Mouse (Mus musculus): ENCODE results near the gene Dusp1. TPM values are rescaled to one million over a fixed set of nuclear protein-coding genes. Genes with fewer than 3 reads are reported as not detected.
A peak's percentile ranks its signal among the peaks of the same experiment; 100 is the strongest.

The Dusp1 gene
- polyA plus RNA-seq, 1 experiment from 2014 or later, result 19.8 TPM

- 82% methylated on average over 6 of the region's 6 CpGs for WGBS
Observed at GRCm38 (mm10) chr17:26513459-26514290, 48.3 kb downstream of the Dusp1 start.

GRCm38 (mm10) chr17:26512961-26513360 lies 49.0 kb downstream of the Dusp1 start:
- 77% methylated on average over 7 of the region's 7 CpGs for WGBS
- no peaks in the 10 kb centered on the region for H3K27me3 ChIP-seq (ENCODE audit: control insufficient read depth, insufficient read depth, low read length)
- H3K9me3 ChIP-seq (ENCODE audit: control insufficient read depth, low read length), result no peaks in the 10 kb centered on the region
- H3K9ac ChIP-seq (ENCODE audit: low read depth, low read length), result no peak overlapping the region
- peaks cover 5% of the 10 kb centered on the region; the same call in 1 of the 2 replicates for H3K4me1 ChIP-seq (ENCODE audit: control insufficient read depth, insufficient read depth, low read length)
- H3K27ac ChIP-seq (ENCODE audit: low read depth, low read length), result no peak overlapping the region
- H3K4me2 ChIP-seq (replicated peaks; ENCODE audit: low read depth, low read length), result no peak overlapping the region
- no peaks in the 10 kb centered on the region for H3K36me3 ChIP-seq (ENCODE audit: control insufficient read depth, insufficient read depth, low read length)
- ATAC-seq (ENCODE audit: low FRiP score, low TSS enrichment), result no peak
- H3K4me3 ChIP-seq (ENCODE audit: low read length), result no peak overlapping the region

More at GRCm38 (mm10) chr17:26513459-26514290, 48.3 kb downstream of the Dusp1 start:
- Histone ChIP-seq H3K27ac (ENCODE audit: low read depth, low read length) (no peak overlapping the region), H3K36me3 (ENCODE audit: control insufficient read depth, insufficient read depth, low read length) (no peaks in the 10 kb centered on the region), H3K4me2 (replicated peaks; ENCODE audit: low read depth, low read length) (no peak overlapping the region), H3K4me3 (ENCODE audit: low read length) (no peak overlapping the region), H3K9ac (ENCODE audit: low read depth, low read length) (no peak overlapping the region), H3K9me3 (ENCODE audit: control insufficient read depth, low read length) (no peaks in the 10 kb centered on the region), H3K27me3 (ENCODE audit: control insufficient read depth, insufficient read depth, low read length) (no peaks in the 10 kb centered on the region), H3K4me1 (ENCODE audit: control insufficient read depth, insufficient read depth, low read length) (peaks cover 5% of the 10 kb centered on the region; the same call in 1 of the 2 replicates)
- no peak for ATAC-seq (ENCODE audit: low FRiP score, low TSS enrichment)

- Histone ChIP-seq H3K4me2 (replicated peaks; ENCODE audit: low read depth, low read length) (no peak overlapping the region), H3K9me3 (ENCODE audit: control insufficient read depth, low read length) (no peaks in the 10 kb centered on the region), H3K27ac (ENCODE audit: low read depth, low read length) (no peak overlapping the region), H3K36me3 (ENCODE audit: control insufficient read depth, insufficient read depth, low read length) (no peaks in the 10 kb centered on the region), H3K9ac (ENCODE audit: low read depth, low read length) (no peak overlapping the region), H3K4me1 (ENCODE audit: control insufficient read depth, insufficient read depth, low read length) (peaks cover 5% of the 10 kb centered on the region; the same call in 1 of the 2 replicates), H3K4me3 (ENCODE audit: low read length) (no peak overlapping the region), H3K27me3 (ENCODE audit: control insufficient read depth, insufficient read depth, low read length) (no peaks in the 10 kb centered on the region)
- WGBS, result 63% methylated on average over 7 of the region's 7 CpGs
- no peak for ATAC-seq (ENCODE audit: low FRiP score, low TSS enrichment)
Observed at GRCm38 (mm10) chr17:26511816-26512774, 49.8 kb downstream of the Dusp1 start.

DNA sequence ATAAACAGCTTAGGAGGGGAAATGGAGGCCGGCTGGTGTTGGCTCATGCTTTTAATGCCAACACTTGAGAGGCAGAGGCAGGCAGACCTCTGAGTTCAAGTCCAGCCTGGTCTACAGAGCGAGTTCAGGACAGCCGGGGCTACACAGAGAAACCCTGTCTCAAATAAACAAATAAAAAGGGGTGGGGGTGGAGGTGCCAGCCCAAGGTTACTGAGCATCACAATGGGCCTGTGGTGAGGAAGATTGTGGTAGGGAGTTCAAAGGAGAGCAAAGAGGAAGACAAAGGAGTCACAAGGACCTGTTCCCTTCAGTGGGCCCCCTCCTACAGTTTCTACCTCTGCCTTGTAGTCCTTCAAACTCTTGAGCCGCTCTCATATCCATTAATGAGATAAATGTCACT lies 50.7 kb downstream of the Dusp1 start:
- H3K4me1 ChIP-seq (ENCODE audit: control insufficient read depth, insufficient read depth, low read length), result peaks cover 13% of the 10 kb centered on the region

DNA sequence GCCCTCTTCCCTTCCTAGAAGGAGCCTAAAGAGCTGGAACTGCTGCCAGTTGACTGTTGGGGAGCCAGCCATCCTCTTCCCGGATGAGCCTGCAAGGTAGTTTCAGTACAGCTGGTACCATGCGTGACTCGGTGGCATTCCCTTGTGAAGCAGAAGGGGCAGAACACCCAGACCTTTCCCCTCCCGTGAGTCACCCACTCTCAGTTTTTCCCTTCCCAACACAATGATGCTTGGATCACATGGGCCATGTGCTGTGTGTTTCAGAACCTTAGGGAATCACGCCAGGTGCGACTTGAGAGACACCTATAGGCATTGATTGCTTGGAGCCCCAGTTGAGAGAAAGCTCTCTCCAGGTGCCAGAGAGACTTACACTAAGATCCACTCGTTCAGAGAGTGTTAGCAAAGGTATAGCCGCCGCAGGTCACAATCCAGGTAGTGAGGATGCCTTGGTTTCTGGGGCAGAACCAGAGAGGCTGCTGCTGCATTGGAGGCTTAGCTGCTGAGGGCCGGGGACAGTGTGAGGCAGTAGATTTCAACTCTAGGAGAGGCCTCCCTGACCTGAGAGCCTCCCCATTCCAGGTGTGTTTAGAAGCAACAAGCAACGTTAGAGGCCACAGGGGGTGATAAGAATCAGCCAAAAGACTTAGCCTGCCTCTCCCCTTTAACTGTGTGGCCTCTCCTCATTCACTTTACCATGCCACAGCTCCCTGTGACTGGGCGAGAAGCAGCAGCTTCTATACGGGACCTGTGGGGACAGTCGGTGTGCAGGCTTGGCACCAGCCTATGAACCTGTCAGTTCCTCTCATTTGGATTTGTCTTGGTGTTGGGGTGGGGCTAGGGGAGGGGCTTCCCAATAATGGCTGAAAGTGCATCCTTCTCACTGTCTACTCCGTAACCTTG lies 51.5 kb downstream of the Dusp1 start:
- Histone ChIP-seq H3K4me3 (ENCODE audit: low read length) (no peak overlapping the region), H3K27ac (ENCODE audit: low read depth, low read length) (no peak overlapping the region), H3K36me3 (ENCODE audit: control insufficient read depth, insufficient read depth, low read length) (peaks cover 9% of the 10 kb centered on the region), H3K9ac (ENCODE audit: low read depth, low read length) (no peak overlapping the region), H3K4me1 (ENCODE audit: control insufficient read depth, insufficient read depth, low read length) (peaks cover 18% of the 10 kb centered on the region), H3K9me3 (ENCODE audit: control insufficient read depth, low read length) (no peaks in the 10 kb centered on the region), H3K4me2 (replicated peaks; ENCODE audit: low read depth, low read length) (no peak overlapping the region), H3K27me3 (ENCODE audit: control insufficient read depth, insufficient read depth, low read length) (no peaks in the 10 kb centered on the region)
- 84% methylated on average over 15 of the region's 15 CpGs for WGBS
- ATAC-seq (ENCODE audit: low FRiP score, low TSS enrichment), result no peak

More for the DNA sequence above, 50.7 kb downstream of the Dusp1 start:
- H3K27ac ChIP-seq (ENCODE audit: low read depth, low read length), result no peak overlapping the region; the same call in 1 of the 2 replicates
- no peak for ATAC-seq (ENCODE audit: low FRiP score, low TSS enrichment)
- 59% methylated on average over 4 of the region's 4 CpGs for WGBS
- H3K27me3 ChIP-seq (ENCODE audit: control insufficient read depth, insufficient read depth, low read length), result no peaks in the 10 kb centered on the region
- H3K4me3 ChIP-seq (ENCODE audit: low read length), result no peak overlapping the region
- no peaks in the 10 kb centered on the region for H3K9me3 ChIP-seq (ENCODE audit: control insufficient read depth, low read length)
- no peak overlapping the region for H3K9ac ChIP-seq (ENCODE audit: low read depth, low read length)
- H3K36me3 ChIP-seq (ENCODE audit: control insufficient read depth, insufficient read depth, low read length), result peaks cover 5% of the 10 kb centered on the region; the same call in 1 of the 2 replicates
- no peak overlapping the region for H3K4me2 ChIP-seq (replicated peaks; ENCODE audit: low read depth, low read length)

DNA sequence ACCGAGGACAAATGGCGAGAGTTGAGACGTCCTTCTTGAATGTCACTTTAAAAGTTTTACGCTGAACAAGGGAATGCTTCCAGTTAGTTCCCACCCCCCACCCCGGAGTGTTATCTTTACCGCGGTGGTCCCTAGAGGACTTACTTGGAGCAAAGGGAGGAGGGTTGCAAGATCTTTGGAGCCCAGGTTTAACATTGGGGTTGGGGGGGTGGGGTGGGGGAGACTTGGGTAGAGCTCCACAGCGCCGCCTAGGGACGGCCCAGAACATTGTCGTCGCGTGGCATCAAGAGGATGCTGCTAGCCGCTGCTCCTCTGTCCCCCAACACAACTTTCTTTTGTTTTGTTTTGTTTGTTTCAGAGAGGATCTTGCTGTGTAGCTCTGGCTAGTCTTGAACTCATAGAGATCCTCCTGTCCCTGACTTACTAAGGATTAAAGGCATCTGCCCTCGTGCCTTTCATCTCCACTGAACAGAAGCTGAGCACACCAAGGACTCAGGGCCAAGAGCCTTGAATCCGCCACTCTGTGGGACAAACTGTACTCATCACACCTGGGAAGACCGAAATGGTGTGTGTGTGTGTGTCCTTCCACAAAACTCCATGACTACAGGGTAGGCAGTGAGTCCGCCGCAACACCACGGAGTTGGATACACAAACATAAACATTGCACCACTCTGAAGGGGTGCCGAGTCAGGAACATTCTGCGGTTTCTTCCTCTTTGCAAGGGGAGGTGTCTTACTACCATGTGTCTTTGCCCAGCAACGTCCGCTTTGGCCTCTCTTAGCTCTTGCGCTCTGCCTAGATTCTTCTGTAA lies 52.8 kb downstream of the Dusp1 start:
- H3K27me3 ChIP-seq (ENCODE audit: control insufficient read depth, insufficient read depth, low read length), result no peaks in the 10 kb centered on the region
- 27% methylated on average over 25 of the region's 25 CpGs for WGBS
- peak overlapping the region; percentile 46 for H3K9ac ChIP-seq (ENCODE audit: low read depth, low read length)
- no peak; the same call in 1 of the 2 replicates for ATAC-seq (ENCODE audit: low FRiP score, low TSS enrichment)
- peak overlapping the region; percentile 83 for H3K4me2 ChIP-seq (replicated peaks; ENCODE audit: low read depth, low read length)
- H3K9me3 ChIP-seq (ENCODE audit: control insufficient read depth, low read length), result no peaks in the 10 kb centered on the region
- H3K4me3 ChIP-seq (ENCODE audit: low read length), result peak overlapping the region; percentile 64
- H3K4me1 ChIP-seq (ENCODE audit: control insufficient read depth, insufficient read depth, low read length), result peaks cover 21% of the 10 kb centered on the region
- H3K27ac ChIP-seq (ENCODE audit: low read depth, low read length), result peak overlapping the region; percentile 96
- peaks cover 9% of the 10 kb centered on the region for H3K36me3 ChIP-seq (ENCODE audit: control insufficient read depth, insufficient read depth, low read length)

DNA sequence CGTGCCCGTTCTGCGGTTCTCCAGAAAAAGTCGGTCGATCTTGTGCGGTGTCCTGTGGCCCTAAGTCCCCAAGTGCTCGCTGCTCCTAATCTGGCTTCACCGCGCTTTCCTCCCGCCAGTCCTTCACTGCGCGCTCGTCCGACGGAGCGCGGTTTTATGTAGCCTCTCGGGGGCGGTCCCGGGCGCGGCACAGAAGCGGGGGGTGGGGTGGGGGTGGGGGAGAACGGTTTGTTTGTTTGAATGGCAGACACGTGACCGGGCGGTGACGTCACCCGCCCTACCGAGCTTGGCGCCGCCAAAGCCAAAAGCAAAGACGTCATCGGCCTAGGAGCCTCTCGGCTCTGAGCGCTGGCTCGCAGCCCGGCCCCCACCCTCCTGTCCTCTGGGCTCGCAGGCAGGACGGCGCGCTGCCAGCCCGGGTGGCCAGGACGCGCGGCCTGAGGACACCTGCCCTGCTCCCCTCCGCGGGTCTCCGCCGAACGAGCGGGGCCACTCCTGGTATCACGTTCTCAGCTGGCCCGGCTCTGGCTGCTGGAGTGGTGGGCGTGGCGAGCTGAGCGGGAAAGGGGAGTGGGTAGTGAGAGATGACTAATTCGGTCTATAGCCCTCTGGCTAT lies 53.5 kb downstream of the Dusp1 start:
- Histone ChIP-seq H3K4me3 (ENCODE audit: low read length) (peak overlapping the region; percentile 64), H3K9ac (ENCODE audit: low read depth, low read length) (peak overlapping the region; percentile 87), H3K4me2 (replicated peaks; ENCODE audit: low read depth, low read length) (peak overlapping the region; percentile 83), H3K27me3 (ENCODE audit: control insufficient read depth, insufficient read depth, low read length) (no peaks in the 10 kb centered on the region), H3K4me1 (ENCODE audit: control insufficient read depth, insufficient read depth, low read length) (peaks cover 28% of the 10 kb centered on the region), H3K9me3 (ENCODE audit: control insufficient read depth, low read length) (no peaks in the 10 kb centered on the region), H3K36me3 (ENCODE audit: control insufficient read depth, insufficient read depth, low read length) (peaks cover 9% of the 10 kb centered on the region), H3K27ac (ENCODE audit: low read depth, low read length) (peak overlapping the region; percentile 96)
- peak; percentile 89 for ATAC-seq (ENCODE audit: low FRiP score, low TSS enrichment)
- WGBS, result under 1% methylated on average over 53 of the region's 58 CpGs
